Mouse (Mus musculus): ENCODE measurements around the gene Ubac2. TPM values are rescaled to one million over a fixed set of nuclear protein-coding genes. Genes with fewer than 3 reads are reported as not detected.

The Ubac2 gene
- total and polyA plus RNA-seq, 3 experiments: 32.8 to 40.1 (median 35.5) TPM

- peak; percentile 22 for DNase-seq (ENCODE audit: extremely low read depth)
- Histone ChIP-seq H3K27me3 (replicated peaks) (no peaks in the 10 kb centered on the region), H3K9me3 (replicated peaks; ENCODE audit: low read length) (no peaks in the 10 kb centered on the region), H3K4me1 (ENCODE audit: control insufficient read depth in 1 of 2, insufficient read depth in 2 of 2) (peaks cover 8 to 70% of the 10 kb centered on the region in 2 experiments), H3K9ac (ENCODE audit: insufficient read depth, low read depth) (no peak overlapping the region), H3K79me2 (replicated peaks; ENCODE audit: control insufficient read depth, extremely low read depth, insufficient read depth, poor library complexity, severe bottlenecking) (no peaks in the 10 kb centered on the region), H3K36me3 (replicated peaks in 1 of 2; ENCODE audit: control insufficient read depth in 1 of 2, insufficient read depth in 1 of 2, low read length in 1 of 2) (peaks cover 11 to 76% of the 10 kb centered on the region in 2 experiments), H3K4me3 (replicated peaks in 1 of 3; ENCODE audit: low read depth in 2 of 3, low read length in 2 of 3, poor library complexity in 1 of 3) (no peak overlapping the region), H3K4me2 (ENCODE audit: insufficient read depth, low read depth, poor library complexity, severe bottlenecking) (no peak overlapping the region), H3K27ac (ENCODE audit: insufficient read depth, low read depth) (no peak overlapping the region)
- TF ChIP-seq CHD1 (IDR thresholded peaks at IDR 0.05; ENCODE audit: low read depth, low read length) (no peak), CHD2 (IDR thresholded peaks at IDR 0.05; ENCODE audit: low read length) (no peak), BHLHE40 (IDR thresholded peaks at IDR 0.05; ENCODE audit: low read depth, low read length) (peak; percentile 41), SIN3A (IDR thresholded peaks at IDR 0.05; ENCODE audit: low read length) (no peak), HCFC1 (IDR thresholded peaks at IDR 0.05; ENCODE audit: low read depth, low read length) (no peak), JUND (conservative IDR thresholded peaks at IDR 0.05; ENCODE audit: low read depth, low read length) (no peak), ZMIZ1 (IDR thresholded peaks at IDR 0.05; ENCODE audit: low read depth, low read length) (no peak)
- in situ Hi-C loops (cut with MboI; ENCODE audit: low pct_ligation_motif_present, low pct_unique_long_range_greater_than_20kb, low sequenced_read_pairs) (no loop called here), dilution Hi-C loops (cut with MboI; ENCODE audit: extremely low pct_ligation_motif_present, extremely low pct_unique_long_range_greater_than_20kb, low sequenced_read_pairs) (no loop called here)
These were observed 121.0 kb downstream of the Ubac2 start for GRCm38 (mm10) chr14:121999455-121999854.

- DNase-seq (ENCODE audit: extremely low read depth): no peak
- dilution Hi-C loops (cut with MboI; ENCODE audit: extremely low pct_ligation_motif_present, extremely low pct_unique_long_range_greater_than_20kb, low sequenced_read_pairs): no loop called here
- Histone ChIP-seq H3K9me3 (replicated peaks; ENCODE audit: low read length) (no peaks in the 10 kb centered on the region), H3K4me1 (ENCODE audit: control insufficient read depth in 1 of 2, insufficient read depth in 2 of 2) (peaks cover 8 to 60% of the 10 kb centered on the region in 2 experiments), H3K36me3 (replicated peaks in 1 of 2; ENCODE audit: control insufficient read depth in 1 of 2, insufficient read depth in 1 of 2, low read length in 1 of 2) (peaks cover 5 to 68% of the 10 kb centered on the region in 2 experiments), H3K27me3 (replicated peaks) (no peaks in the 10 kb centered on the region), H3K79me2 (replicated peaks; ENCODE audit: control insufficient read depth, extremely low read depth, insufficient read depth, poor library complexity, severe bottlenecking) (no peaks in the 10 kb centered on the region), H3K4me2 (ENCODE audit: insufficient read depth, low read depth, poor library complexity, severe bottlenecking) (no peak overlapping the region), H3K9ac (ENCODE audit: insufficient read depth, low read depth) (no peak overlapping the region), H3K27ac (ENCODE audit: insufficient read depth, low read depth) (no peak overlapping the region), H3K4me3 (replicated peaks in 1 of 3; ENCODE audit: low read depth in 2 of 3, low read length in 2 of 3, poor library complexity in 1 of 3) (no peak overlapping the region)
- TF ChIP-seq SMC3 (IDR thresholded peaks at IDR 0.05; ENCODE audit: low read depth, low read length) (no peak), RCOR1 (conservative IDR thresholded peaks at IDR 0.05; ENCODE audit: low read depth, low read length) (no peak), POLR2A (IDR thresholded peaks at IDR 0.05; ENCODE audit: low read depth, low read length) (no peak), MAX (IDR thresholded peaks at IDR 0.05; ENCODE audit: low read length) (no peak), TBP (conservative IDR thresholded peaks at IDR 0.05; ENCODE audit: low read depth, low read length) (no peak), USF2 (conservative IDR thresholded peaks at IDR 0.05; ENCODE audit: low read depth, low read length) (no peak), GABPA (IDR thresholded peaks at IDR 0.05; ENCODE audit: insufficient replicate concordance, low read depth, low read length) (no peak), ZKSCAN1 (IDR thresholded peaks at IDR 0.05; ENCODE audit: borderline replicate concordance, low read depth, low read length) (no peak), CHD1 (IDR thresholded peaks at IDR 0.05; ENCODE audit: low read depth, low read length) (no peak), KAT2A (IDR thresholded peaks at IDR 0.05; ENCODE audit: insufficient replicate concordance, low read length) (no peak), JUND (conservative IDR thresholded peaks at IDR 0.05; ENCODE audit: low read depth, low read length) (no peak), ZMIZ1 (IDR thresholded peaks at IDR 0.05; ENCODE audit: low read depth, low read length) (no peak), EP300 (IDR thresholded peaks at IDR 0.05; ENCODE audit: low read length) (no peak), CHD2 (IDR thresholded peaks at IDR 0.05; ENCODE audit: low read length) (no peak), CTCF (conservative IDR thresholded peaks at IDR 0.05 in 1 of 2, IDR thresholded peaks at IDR 0.05 in 1 of 2; ENCODE audit: low read depth in 2 of 2, low read length in 2 of 2) (no peak), IRF4 (IDR thresholded peaks at IDR 0.05; ENCODE audit: low read depth, low read length) (no peak)
- in situ Hi-C loops (cut with MboI; ENCODE audit: low pct_ligation_motif_present, low pct_unique_long_range_greater_than_20kb, low sequenced_read_pairs): no loop called here
These were observed 122.1 kb downstream of the Ubac2 start for GRCm38 (mm10) chr14:122000346-122001105.

All from CH12.LX (cell line).